Mouse (Mus musculus): Measurements from ENCODE around the gene Crtac1.

GRCm38 (mm10) chr19:42380981-42381373 lies 50.6 kb downstream of the Crtac1 start:
- TF ChIP-seq CTCF (IDR thresholded peaks at IDR 0.05; ENCODE audit: low read depth) (no peak), EP300 (IDR thresholded peaks at IDR 0.05; ENCODE audit: low read depth) (no peak)
